Mouse (Mus musculus): ENCODE data around the gene Cybrd1.

GRCm38 (mm10) chr2:71177250-71177615 is 59.5 kb downstream of the Cybrd1 start:
- TF ChIP-seq CTCF (conservative IDR thresholded peaks at IDR 0.05; ENCODE audit: low read length) (no peak), NANOG (IDR thresholded peaks at IDR 0.05; ENCODE audit: borderline replicate concordance, low read length) (no peak)
